Mouse (Mus musculus) midbrain, embryonic 14.5 days (tissue): ENCODE measurements at regions not wholly inside any gene's neighbourhood (a gene's known extent, or its start where the extent isn't known, plus 50 kb on each side); places are given as distances from the start of the nearest gene placed in this dataset.

Source experiments
- ATAC-seq: fragments of 200-750 bp; cut with Nextera tagmentation; 2 replicates; pipeline ENCODE4 v1.8.0; 2017; ENCODE audit warnings: moderate number of reproducible peaks, moderate library complexity; ENCODE audit not compliant: low FRiP score, low TSS enrichment
- DNase-seq: peaks from one replicate; pipeline ENCODE4 v3.0.0-alpha.2; 2015
- H3K27ac ChIP-seq: fragments of 300-500 bp; sonication (generic); replicated peaks from 2 replicates; pipeline ENCODE4 v1.5.1; 2014; ENCODE audit warnings: mild to moderate bottlenecking, low read depth, low read length, moderate library complexity
- H3K27me3 ChIP-seq: fragments of 300-500 bp; sonication (generic); 2 replicates; pipeline ENCODE4 v1.6.1; 2014; ENCODE audit warnings: low read length, control low read depth, mixed read lengths; ENCODE audit not compliant: control insufficient read depth, insufficient read depth
- H3K36me3 ChIP-seq: fragments of 300-500 bp; sonication (generic); 2 replicates; pipeline ENCODE4 v1.6.1; 2014; ENCODE audit warnings: low read length, control low read depth; ENCODE audit not compliant: control insufficient read depth, insufficient read depth
- H3K4me1 ChIP-seq: fragments of 300-500 bp; sonication (generic); 2 replicates; pipeline ENCODE4 v1.6.1; 2014; ENCODE audit warnings: mild to moderate bottlenecking, antibody characterized with exemption, low read length, control low read depth; ENCODE audit not compliant: control insufficient read depth, insufficient read depth
- H3K4me2 ChIP-seq: fragments of 300-500 bp; sonication (generic); 2 replicates; pipeline ENCODE4 v1.6.1; 2014; ENCODE audit warnings: mild to moderate bottlenecking, low read length, moderate library complexity
- H3K4me3 ChIP-seq: fragments of 300-500 bp; sonication (generic); replicated peaks from 2 replicates; pipeline ENCODE4 v1.5.1; 2014; ENCODE audit warnings: low read depth, low read length
- H3K9ac ChIP-seq: fragments of 300-500 bp; sonication (generic); replicated peaks from 2 replicates; pipeline ENCODE4 v1.6.1; 2014; ENCODE audit warnings: mild to moderate bottlenecking, low read length, moderate library complexity
- H3K9me3 ChIP-seq: fragments of 300-500 bp; sonication (generic); 2 replicates; pipeline ENCODE4 v1.6.1; 2016; ENCODE audit warnings: low read length, control low read depth, mixed read lengths; ENCODE audit not compliant: control insufficient read depth
- WGBS: fragments of 180-500 bp; shearing (Covaris S2); extraction: QIAGEN DNeasy Blood & Tissue Kit; methylation state at CpG from one replicate; pipeline ENCODE4 v1.1.7; 2014; 5-methylcytosine and 5-hydroxymethylcytosine counted together

DNA sequence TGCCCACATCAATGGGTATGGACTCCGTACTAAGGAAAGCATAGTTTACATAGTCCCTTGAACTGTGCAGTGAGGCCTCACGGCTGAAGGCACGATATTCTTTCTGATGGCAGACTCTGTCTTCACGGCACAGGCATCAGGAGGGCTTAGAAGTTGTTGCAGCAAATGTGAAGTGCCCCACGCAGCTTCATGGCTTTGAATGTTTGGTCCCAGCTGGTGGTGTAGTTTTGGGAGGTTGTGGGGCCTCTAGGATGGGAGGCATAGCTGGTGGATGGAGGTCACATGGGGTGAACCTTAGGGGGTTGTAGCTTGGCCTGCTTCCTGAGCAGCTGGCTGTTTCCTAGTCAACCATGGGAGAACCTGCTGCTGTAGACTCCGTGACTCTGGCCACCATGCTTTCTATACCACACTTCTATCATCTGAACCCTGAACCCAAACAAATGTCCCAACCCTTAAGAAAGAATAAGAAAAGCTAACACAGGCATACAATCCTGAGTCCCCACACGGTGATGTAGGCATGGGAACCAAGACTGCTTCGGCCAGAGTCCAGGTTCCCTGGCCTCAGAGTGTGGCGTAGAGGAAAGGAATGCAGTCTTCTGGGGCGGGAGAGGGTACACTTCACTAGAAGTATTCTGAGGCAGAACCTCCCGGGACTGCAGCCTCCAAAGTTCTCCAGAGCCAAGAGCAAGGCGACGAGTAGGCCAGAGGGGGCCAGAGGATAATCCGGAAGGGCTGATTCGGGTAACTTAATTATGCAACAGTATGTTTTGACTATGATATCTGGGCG, 59.2 kb upstream of the Cnih3 start:
- WGBS = 86% methylated on average over 16 of the region's 16 CpGs
- Histone ChIP-seq H3K4me1 (no peaks in the 10 kb centered on the region), H3K27ac (no peak overlapping the region), H3K4me3 (no peak overlapping the region), H3K9me3 (no peaks in the 10 kb centered on the region), H3K4me2 (no peak overlapping the region), H3K9ac (no peak overlapping the region), H3K36me3 (no peaks in the 10 kb centered on the region), H3K27me3 (no peaks in the 10 kb centered on the region)
- no peak for ATAC-seq
- no peak for DNase-seq

DNA sequence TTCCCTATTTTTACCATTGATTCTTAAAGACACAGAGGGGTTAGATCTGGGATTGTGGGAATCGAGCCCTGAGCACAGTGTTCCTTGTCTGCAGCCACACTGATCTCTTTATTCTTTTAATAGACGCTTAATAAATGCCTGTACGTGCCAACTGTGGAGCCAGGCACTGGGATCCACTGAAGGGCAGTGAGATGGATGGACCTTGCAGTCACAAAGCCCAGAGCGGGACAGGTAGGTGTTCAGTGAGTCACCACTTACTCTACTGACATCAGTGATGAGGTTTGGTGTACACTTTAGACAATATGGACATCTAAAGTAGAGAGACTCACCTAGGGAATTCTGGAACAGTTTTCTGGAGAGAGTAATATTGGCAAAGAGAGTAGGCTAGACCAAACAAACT, 56.8 kb upstream of the Cnih3 start:
- Histone ChIP-seq H3K4me2 (no peak overlapping the region), H3K9me3 (no peaks in the 10 kb centered on the region), H3K9ac (no peak overlapping the region), H3K4me1 (no peaks in the 10 kb centered on the region), H3K27ac (no peak overlapping the region), H3K36me3 (no peaks in the 10 kb centered on the region), H3K27me3 (no peaks in the 10 kb centered on the region), H3K4me3 (no peak overlapping the region)
- ATAC-seq (no peak), DNase-seq (no peak)
- 84% methylated on average over 4 of the region's 4 CpGs for WGBS

DNA sequence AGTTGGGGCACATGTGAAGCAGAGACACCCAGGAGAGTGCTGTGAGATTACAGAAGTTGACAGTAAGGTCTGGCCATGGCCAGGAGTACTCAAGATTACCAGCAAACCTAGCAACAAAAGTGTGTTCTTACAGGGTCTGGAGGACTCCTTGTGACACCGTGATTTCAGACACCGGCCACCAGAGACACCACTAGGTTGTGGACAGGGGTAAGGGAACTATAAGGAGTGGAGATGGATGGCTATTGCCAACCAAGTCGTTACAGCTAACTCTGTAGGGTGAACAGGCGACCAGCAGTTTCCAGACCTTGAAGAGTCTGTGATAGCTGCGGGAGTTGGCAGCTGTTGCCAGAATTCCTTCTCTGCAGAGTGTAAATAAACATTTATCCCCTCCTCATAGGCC, 54.4 kb upstream of the Cnih3 start:
- no peak for ATAC-seq
- no peaks in the 10 kb centered on the region for H3K36me3 ChIP-seq
- no peaks in the 10 kb centered on the region for H3K27me3 ChIP-seq
- no peaks in the 10 kb centered on the region for H3K4me1 ChIP-seq
- H3K27ac ChIP-seq = no peak overlapping the region
- 90% methylated on average over 5 of the region's 5 CpGs for WGBS
- H3K4me2 ChIP-seq = no peak overlapping the region
- no peak for DNase-seq
- H3K9ac ChIP-seq = no peak overlapping the region
- H3K4me3 ChIP-seq = no peak overlapping the region
- H3K9me3 ChIP-seq = no peaks in the 10 kb centered on the region

DNA sequence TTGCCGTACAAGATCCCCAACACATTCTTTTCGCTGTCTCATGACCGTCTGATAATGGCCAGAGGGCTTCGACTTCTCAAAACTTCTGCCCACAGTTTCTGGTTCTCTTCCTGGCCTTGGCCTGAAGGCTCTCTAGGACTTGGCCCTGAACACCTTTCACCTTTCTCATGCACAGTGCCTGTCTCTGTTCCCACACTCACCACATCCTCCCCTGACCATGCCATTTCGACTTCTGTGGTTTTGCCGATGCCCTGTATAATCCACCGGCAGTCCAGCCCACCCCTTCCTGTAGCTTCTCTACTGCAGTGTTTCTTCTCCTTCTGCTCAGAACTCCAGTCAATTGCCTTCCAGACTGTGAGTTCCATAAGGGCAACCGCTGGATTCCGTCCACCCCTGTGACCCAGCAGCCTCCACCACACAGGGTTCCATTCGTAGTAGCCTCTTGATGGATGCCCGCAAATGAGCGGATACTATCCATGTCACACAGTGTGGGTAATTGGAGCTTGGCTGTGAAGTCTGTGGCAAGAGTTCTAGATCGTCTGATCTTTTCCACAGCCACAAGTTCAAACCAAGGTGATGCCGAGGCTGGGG, 53.3 kb upstream of the Cnih3 start:
- no peak for DNase-seq
- H3K4me1 ChIP-seq = no peaks in the 10 kb centered on the region
- no peak overlapping the region for H3K27ac ChIP-seq
- 95% methylated on average over 14 of the region's 14 CpGs for WGBS
- H3K27me3 ChIP-seq = no peaks in the 10 kb centered on the region
- no peaks in the 10 kb centered on the region for H3K36me3 ChIP-seq
- no peak overlapping the region for H3K4me3 ChIP-seq
- ATAC-seq = no peak
- no peaks in the 10 kb centered on the region for H3K9me3 ChIP-seq
- H3K9ac ChIP-seq = no peak overlapping the region
- H3K4me2 ChIP-seq = no peak overlapping the region

DNA sequence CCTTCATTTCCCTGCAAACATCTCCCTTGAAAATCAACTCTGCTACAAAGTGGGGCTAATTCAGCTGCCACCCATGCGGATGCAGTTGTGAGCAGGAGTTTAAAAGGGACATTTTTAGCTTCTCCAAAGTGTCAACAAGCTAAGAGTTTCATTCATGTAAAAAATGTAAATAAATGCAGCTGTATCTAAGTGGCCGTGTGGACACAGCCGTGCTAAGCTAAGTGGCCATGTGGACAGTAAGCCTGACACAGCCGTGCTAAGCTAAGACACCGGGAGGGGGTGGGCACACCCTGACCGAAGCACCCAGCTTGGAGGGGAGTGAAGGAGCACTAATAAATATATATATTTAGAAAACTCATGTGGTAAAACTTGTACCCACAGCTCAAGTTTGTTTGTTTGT, 52.6 kb upstream of the Cnih3 start:
- Histone ChIP-seq H3K27ac (no peak overlapping the region), H3K9ac (no peak overlapping the region), H3K9me3 (no peaks in the 10 kb centered on the region), H3K4me2 (no peak overlapping the region), H3K36me3 (no peaks in the 10 kb centered on the region), H3K27me3 (no peaks in the 10 kb centered on the region), H3K4me3 (no peak overlapping the region), H3K4me1 (no peaks in the 10 kb centered on the region)
- DNase-seq (no peak), ATAC-seq (no peak)
- 86% methylated on average over 6 of the region's 6 CpGs for WGBS

DNA sequence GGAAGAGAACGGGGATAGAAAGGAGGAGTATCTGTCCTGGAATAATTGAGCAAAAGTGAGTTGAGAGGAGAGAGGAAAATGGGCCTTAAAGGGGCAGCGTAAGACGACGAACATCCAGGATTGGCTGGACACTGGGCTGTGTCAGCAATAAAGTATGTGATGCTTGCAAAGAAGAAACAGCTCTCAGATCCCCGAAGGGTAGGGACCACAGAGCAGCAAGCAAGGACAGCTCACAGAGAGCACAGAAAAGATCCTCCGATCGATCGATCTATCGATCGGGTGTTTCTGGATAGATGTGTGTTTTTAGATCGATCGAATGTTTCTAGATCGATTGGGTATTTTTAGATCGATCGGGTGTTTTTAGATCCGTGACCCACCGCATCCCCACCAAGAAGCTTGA, 50.3 kb upstream of the Cnih3 start:
- Histone ChIP-seq H3K27ac (no peak overlapping the region), H3K9ac (no peak overlapping the region), H3K27me3 (no peaks in the 10 kb centered on the region), H3K9me3 (no peaks in the 10 kb centered on the region), H3K4me1 (no peaks in the 10 kb centered on the region), H3K4me2 (no peak overlapping the region), H3K36me3 (no peaks in the 10 kb centered on the region), H3K4me3 (no peak overlapping the region)
- no peak for ATAC-seq
- WGBS = 94% methylated on average over 17 of the region's 17 CpGs
- DNase-seq = no peak
